Mouse (Mus musculus): ENCODE results near the gene Fgfr1op. TPM values are rescaled to one million over a fixed set of nuclear protein-coding genes. Genes with fewer than 3 reads are reported as not detected.
A peak's percentile ranks its signal among the peaks of the same experiment; 100 is the strongest.

The Fgfr1op gene
- polyA plus RNA-seq, 1 experiment from 2014 or later, result 24.9 TPM

GRCm38 (mm10) chr17:8225166-8225565 lies 59.9 kb downstream of the Fgfr1op start:
- no peaks in the 10 kb centered on the region for H3K4me1 ChIP-seq (ENCODE audit: control insufficient read depth, insufficient read depth, low read length)
- H3K9me3 ChIP-seq (replicated peaks; ENCODE audit: control insufficient read depth, low read length), result no peaks in the 10 kb centered on the region
- no peaks in the 10 kb centered on the region for H3K36me3 ChIP-seq (ENCODE audit: control insufficient read depth, insufficient read depth, low read length)
- H3K27me3 ChIP-seq (ENCODE audit: control insufficient read depth, insufficient read depth, low read length), result no peaks in the 10 kb centered on the region
- no peak for ATAC-seq (replicated peaks; ENCODE audit: insufficient number of reproducible peaks, low FRiP score, low TSS enrichment)
- no peak overlapping the region for H3K4me2 ChIP-seq
- 78% methylated on average over 2 of the region's 2 CpGs for WGBS (ENCODE audit: insufficient replicate concordance)
- no peak overlapping the region for H3K9ac ChIP-seq (ENCODE audit: low read depth, low read length)
- no peak overlapping the region for H3K27ac ChIP-seq (ENCODE audit: low read depth, low read length)
- no peak overlapping the region for H3K4me3 ChIP-seq (ENCODE audit: low read depth, low read length)

- Histone ChIP-seq H3K36me3 (ENCODE audit: control insufficient read depth, insufficient read depth, low read length) (no peaks in the 10 kb centered on the region), H3K9me3 (replicated peaks; ENCODE audit: control insufficient read depth, low read length) (no peaks in the 10 kb centered on the region), H3K27me3 (ENCODE audit: control insufficient read depth, insufficient read depth, low read length) (no peaks in the 10 kb centered on the region), H3K4me3 (ENCODE audit: low read depth, low read length) (no peak overlapping the region), H3K9ac (ENCODE audit: low read depth, low read length) (no peak overlapping the region), H3K4me2 (no peak overlapping the region), H3K4me1 (ENCODE audit: control insufficient read depth, insufficient read depth, low read length) (no peaks in the 10 kb centered on the region), H3K27ac (ENCODE audit: low read depth, low read length) (no peak overlapping the region)
- 76% methylated on average over 4 of the region's 4 CpGs for WGBS (ENCODE audit: insufficient replicate concordance)
- no peak for ATAC-seq (replicated peaks; ENCODE audit: insufficient number of reproducible peaks, low FRiP score, low TSS enrichment)
Measured at GRCm38 (mm10) chr17:8225746-8226145, 60.4 kb downstream of the Fgfr1op start.

GRCm38 (mm10) chr17:8228622-8229021 lies 63.3 kb downstream of the Fgfr1op start:
- Histone ChIP-seq H3K9me3 (replicated peaks; ENCODE audit: control insufficient read depth, low read length) (no peaks in the 10 kb centered on the region), H3K4me2 (no peak overlapping the region), H3K4me1 (ENCODE audit: control insufficient read depth, insufficient read depth, low read length) (no peaks in the 10 kb centered on the region), H3K27ac (ENCODE audit: low read depth, low read length) (no peak overlapping the region), H3K27me3 (ENCODE audit: control insufficient read depth, insufficient read depth, low read length) (no peaks in the 10 kb centered on the region), H3K4me3 (ENCODE audit: low read depth, low read length) (no peak overlapping the region), H3K36me3 (ENCODE audit: control insufficient read depth, insufficient read depth, low read length) (no peaks in the 10 kb centered on the region), H3K9ac (ENCODE audit: low read depth, low read length) (no peak overlapping the region)
- WGBS (ENCODE audit: insufficient replicate concordance), result 40% methylated on average over 9 of the region's 9 CpGs
- ATAC-seq (replicated peaks; ENCODE audit: insufficient number of reproducible peaks, low FRiP score, low TSS enrichment), result no peak

- Histone ChIP-seq H3K27me3 (ENCODE audit: control insufficient read depth, insufficient read depth, low read length) (no peaks in the 10 kb centered on the region), H3K36me3 (ENCODE audit: control insufficient read depth, insufficient read depth, low read length) (no peaks in the 10 kb centered on the region), H3K4me2 (no peak overlapping the region), H3K27ac (ENCODE audit: low read depth, low read length) (no peak overlapping the region), H3K4me3 (ENCODE audit: low read depth, low read length) (no peak overlapping the region), H3K9ac (ENCODE audit: low read depth, low read length) (no peak overlapping the region), H3K4me1 (ENCODE audit: control insufficient read depth, insufficient read depth, low read length) (no peaks in the 10 kb centered on the region), H3K9me3 (replicated peaks; ENCODE audit: control insufficient read depth, low read length) (no peaks in the 10 kb centered on the region)
- 85% methylated on average over 3 of the region's 3 CpGs for WGBS (ENCODE audit: insufficient replicate concordance)
- no peak for ATAC-seq (replicated peaks; ENCODE audit: insufficient number of reproducible peaks, low FRiP score, low TSS enrichment)
Measured at GRCm38 (mm10) chr17:8229607-8230006, 64.3 kb downstream of the Fgfr1op start.

GRCm38 (mm10) chr17:8232089-8232488 lies 66.8 kb downstream of the Fgfr1op start:
- H3K36me3 ChIP-seq (ENCODE audit: control insufficient read depth, insufficient read depth, low read length), result no peaks in the 10 kb centered on the region
- H3K9me3 ChIP-seq (replicated peaks; ENCODE audit: control insufficient read depth, low read length), result no peaks in the 10 kb centered on the region
- H3K4me3 ChIP-seq (ENCODE audit: low read depth, low read length), result no peak overlapping the region
- H3K27me3 ChIP-seq (ENCODE audit: control insufficient read depth, insufficient read depth, low read length), result no peaks in the 10 kb centered on the region
- ATAC-seq (replicated peaks; ENCODE audit: insufficient number of reproducible peaks, low FRiP score, low TSS enrichment), result 0 out of 2 replicates have a peak, but pooled peaks have one; percentile 52
- H3K27ac ChIP-seq (ENCODE audit: low read depth, low read length), result no peak overlapping the region
- H3K9ac ChIP-seq (ENCODE audit: low read depth, low read length), result no peak overlapping the region
- H3K4me2 ChIP-seq, result no peak overlapping the region
- 40% methylated on average over 5 of the region's 5 CpGs for WGBS (ENCODE audit: insufficient replicate concordance)
- no peaks in the 10 kb centered on the region for H3K4me1 ChIP-seq (ENCODE audit: control insufficient read depth, insufficient read depth, low read length)

GRCm38 (mm10) chr17:8233618-8234214 lies 68.4 kb downstream of the Fgfr1op start:
- Histone ChIP-seq H3K27ac (ENCODE audit: low read depth, low read length) (no peak overlapping the region), H3K27me3 (ENCODE audit: control insufficient read depth, insufficient read depth, low read length) (no peaks in the 10 kb centered on the region), H3K4me2 (no peak overlapping the region), H3K36me3 (ENCODE audit: control insufficient read depth, insufficient read depth, low read length) (no peaks in the 10 kb centered on the region), H3K4me3 (ENCODE audit: low read depth, low read length) (no peak overlapping the region), H3K9me3 (replicated peaks; ENCODE audit: control insufficient read depth, low read length) (no peaks in the 10 kb centered on the region), H3K4me1 (ENCODE audit: control insufficient read depth, insufficient read depth, low read length) (no peaks in the 10 kb centered on the region), H3K9ac (ENCODE audit: low read depth, low read length) (no peak overlapping the region)
- 66% methylated on average over 15 of the region's 15 CpGs for WGBS (ENCODE audit: insufficient replicate concordance)
- no peak for ATAC-seq (replicated peaks; ENCODE audit: insufficient number of reproducible peaks, low FRiP score, low TSS enrichment)

GRCm38 (mm10) chr17:8234537-8234936 lies 69.2 kb downstream of the Fgfr1op start:
- no peak overlapping the region for H3K9ac ChIP-seq (ENCODE audit: low read depth, low read length)
- no peaks in the 10 kb centered on the region for H3K9me3 ChIP-seq (replicated peaks; ENCODE audit: control insufficient read depth, low read length)
- no peak overlapping the region for H3K4me2 ChIP-seq
- ATAC-seq (replicated peaks; ENCODE audit: insufficient number of reproducible peaks, low FRiP score, low TSS enrichment), result no peak
- H3K4me3 ChIP-seq (ENCODE audit: low read depth, low read length), result no peak overlapping the region
- no peaks in the 10 kb centered on the region for H3K27me3 ChIP-seq (ENCODE audit: control insufficient read depth, insufficient read depth, low read length)
- WGBS (ENCODE audit: insufficient replicate concordance), result 75% methylated on average over 4 of the region's 4 CpGs
- H3K36me3 ChIP-seq (ENCODE audit: control insufficient read depth, insufficient read depth, low read length), result no peaks in the 10 kb centered on the region
- no peak overlapping the region for H3K27ac ChIP-seq (ENCODE audit: low read depth, low read length)
- no peaks in the 10 kb centered on the region for H3K4me1 ChIP-seq (ENCODE audit: control insufficient read depth, insufficient read depth, low read length)

- WGBS (ENCODE audit: insufficient replicate concordance), result 71% methylated on average over 3 of the region's 3 CpGs
- Histone ChIP-seq H3K36me3 (ENCODE audit: control insufficient read depth, insufficient read depth, low read length) (no peaks in the 10 kb centered on the region), H3K9me3 (replicated peaks; ENCODE audit: control insufficient read depth, low read length) (no peaks in the 10 kb centered on the region), H3K4me2 (no peak within 1 kb of the TSS), H3K27ac (ENCODE audit: low read depth, low read length) (no peak within 1 kb of the TSS), H3K27me3 (ENCODE audit: control insufficient read depth, insufficient read depth, low read length) (no peaks in the 10 kb centered on the region), H3K4me3 (ENCODE audit: low read depth, low read length) (no peak within 1 kb of the TSS), H3K9ac (ENCODE audit: low read depth, low read length) (no peak within 1 kb of the TSS), H3K4me1 (ENCODE audit: control insufficient read depth, insufficient read depth, low read length) (no peaks in the 10 kb centered on the region)
- ATAC-seq (replicated peaks; ENCODE audit: insufficient number of reproducible peaks, low FRiP score, low TSS enrichment), result no peak
Measured at GRCm38 (mm10) chr17:8235743-8236142, 70.4 kb downstream of the Fgfr1op start, which contains the start of gene Ccr6. Gene Ccr6, plus strand, starts transcription at chr17:8236043.

GRCm38 (mm10) chr17:8238012-8238710 lies 72.9 kb downstream of the Fgfr1op start:
- 0 out of 2 replicates have a peak, but pooled peaks cover 3% of the 10 kb centered on the region for H3K27me3 ChIP-seq (ENCODE audit: control insufficient read depth, insufficient read depth, low read length)
- H3K4me2 ChIP-seq, result no peak overlapping the region
- H3K4me3 ChIP-seq (ENCODE audit: low read depth, low read length), result no peak overlapping the region
- no peaks in the 10 kb centered on the region for H3K9me3 ChIP-seq (replicated peaks; ENCODE audit: control insufficient read depth, low read length)
- no peak overlapping the region for H3K9ac ChIP-seq (ENCODE audit: low read depth, low read length)
- WGBS (ENCODE audit: insufficient replicate concordance), result 72% methylated on average over 15 of the region's 15 CpGs
- no peaks in the 10 kb centered on the region for H3K4me1 ChIP-seq (ENCODE audit: control insufficient read depth, insufficient read depth, low read length)
- ATAC-seq (replicated peaks; ENCODE audit: insufficient number of reproducible peaks, low FRiP score, low TSS enrichment), result no peak
- no peak overlapping the region for H3K27ac ChIP-seq (ENCODE audit: low read depth, low read length)
- H3K36me3 ChIP-seq (ENCODE audit: control insufficient read depth, insufficient read depth, low read length), result no peaks in the 10 kb centered on the region

Data from heart, embryonic 11.5 days (tissue).